Mouse (Mus musculus): ENCODE results near the gene Bicc1. TPM values are rescaled to one million over a fixed set of nuclear protein-coding genes. Genes with fewer than 3 reads are reported as not detected.

Bicc1 gene
- total and polyA plus RNA-seq, 2 experiments, result 0.75 to 1.7 TPM

DNA sequence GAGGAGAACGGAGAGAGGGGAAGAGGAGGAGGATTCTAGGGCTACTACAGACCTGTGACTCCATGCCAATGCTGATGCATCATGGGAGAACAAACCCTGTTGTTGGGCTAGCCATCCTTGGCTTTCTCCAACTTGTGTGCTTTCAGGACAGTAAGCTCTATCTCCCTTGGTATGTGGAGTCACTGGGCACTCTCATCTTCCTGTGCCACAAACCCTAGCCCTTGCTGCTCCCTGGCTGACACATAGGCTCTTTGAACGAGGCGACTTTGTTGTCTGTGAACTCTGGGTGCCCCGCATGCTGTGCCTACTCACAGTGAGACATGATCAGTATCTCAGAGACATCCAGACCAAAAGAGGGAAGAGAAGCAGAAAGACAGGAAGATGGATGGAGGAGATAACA lies 94.5 kb downstream of the Bicc1 start:
- no peaks in the 10 kb centered on the region for H3K27me3 ChIP-seq (ENCODE audit: control insufficient read depth, insufficient read depth, low read length)
- no peak for DNase-seq (ENCODE audit: extremely low read depth, low read depth, low spot score)
- no peaks in the 10 kb centered on the region for H3K79me2 ChIP-seq (ENCODE audit: control insufficient read depth, insufficient read depth, low read length)
- TF ChIP-seq POLR2A (IDR thresholded peaks at IDR 0.05; ENCODE audit: extremely low read depth, insufficient read depth, low read length) (no peak), CTCF (IDR thresholded peaks at IDR 0.05; ENCODE audit: low read depth, low read length) (no peak)
- no peak overlapping the region for H3K4me3 ChIP-seq (ENCODE audit: insufficient read depth, low read depth, low read length)
- 75% methylated on average over 4 of the region's 4 CpGs for WGBS
- H3K9ac ChIP-seq (ENCODE audit: low read depth, low read length), result no peak overlapping the region
- H3K36me3 ChIP-seq (ENCODE audit: control insufficient read depth, insufficient read depth, low read length), result no peaks in the 10 kb centered on the region
- H3K4me1 ChIP-seq (ENCODE audit: control insufficient read depth, insufficient read depth, low read length), result no peaks in the 10 kb centered on the region
- no peak overlapping the region for H3K27ac ChIP-seq (replicated peaks; ENCODE audit: insufficient read depth, low read depth, low read length)

DNA sequence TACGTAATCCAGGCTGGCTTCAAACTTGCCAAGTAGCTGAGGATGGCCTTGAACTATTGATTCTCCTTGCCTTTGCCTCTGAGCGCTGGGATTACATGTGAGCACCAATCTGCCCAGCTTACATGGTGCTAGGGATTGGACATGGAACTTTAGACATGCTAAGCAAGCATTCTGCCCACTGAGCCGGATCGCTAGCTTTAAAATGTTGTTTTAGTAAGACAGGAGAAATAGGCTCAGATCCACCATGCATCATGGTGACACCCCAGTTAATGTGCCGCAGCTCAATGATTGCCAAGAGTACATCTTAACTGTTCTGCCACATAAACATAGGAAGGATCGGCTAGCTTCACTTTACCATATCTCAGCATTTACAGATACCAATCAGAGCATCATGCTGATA lies 94.9 kb downstream of the Bicc1 start:
- no peak overlapping the region for H3K4me3 ChIP-seq (ENCODE audit: insufficient read depth, low read depth, low read length)
- no peaks in the 10 kb centered on the region for H3K4me1 ChIP-seq (ENCODE audit: control insufficient read depth, insufficient read depth, low read length)
- no peak overlapping the region for H3K9ac ChIP-seq (ENCODE audit: low read depth, low read length)
- no peaks in the 10 kb centered on the region for H3K27me3 ChIP-seq (ENCODE audit: control insufficient read depth, insufficient read depth, low read length)
- no peaks in the 10 kb centered on the region for H3K36me3 ChIP-seq (ENCODE audit: control insufficient read depth, insufficient read depth, low read length)
- no peak overlapping the region for H3K27ac ChIP-seq (replicated peaks; ENCODE audit: insufficient read depth, low read depth, low read length)
- TF ChIP-seq CTCF (IDR thresholded peaks at IDR 0.05; ENCODE audit: low read depth, low read length) (no peak), POLR2A (IDR thresholded peaks at IDR 0.05; ENCODE audit: extremely low read depth, insufficient read depth, low read length) (no peak)
- no peaks in the 10 kb centered on the region for H3K79me2 ChIP-seq (ENCODE audit: control insufficient read depth, insufficient read depth, low read length)
- DNase-seq (ENCODE audit: extremely low read depth, low read depth, low spot score), result no peak
- 89% methylated on average over 6 of the region's 6 CpGs for WGBS

- Histone ChIP-seq H3K79me2 (ENCODE audit: control insufficient read depth, insufficient read depth, low read length) (no peaks in the 10 kb centered on the region), H3K27me3 (ENCODE audit: control insufficient read depth, insufficient read depth, low read length) (no peaks in the 10 kb centered on the region), H3K4me3 (ENCODE audit: insufficient read depth, low read depth, low read length) (no peak overlapping the region), H3K4me1 (ENCODE audit: control insufficient read depth, insufficient read depth, low read length) (peaks cover 6% of the 10 kb centered on the region), H3K36me3 (ENCODE audit: control insufficient read depth, insufficient read depth, low read length) (no peaks in the 10 kb centered on the region), H3K9ac (ENCODE audit: low read depth, low read length) (no peak overlapping the region), H3K27ac (replicated peaks; ENCODE audit: insufficient read depth, low read depth, low read length) (no peak overlapping the region)
- WGBS, result 63% methylated on average over 6 of the region's 6 CpGs
- TF ChIP-seq CTCF (IDR thresholded peaks at IDR 0.05; ENCODE audit: low read depth, low read length), result no peak
- no peak for TF ChIP-seq POLR2A (IDR thresholded peaks at IDR 0.05; ENCODE audit: extremely low read depth, insufficient read depth, low read length)
- DNase-seq (ENCODE audit: extremely low read depth, low read depth, low spot score), result peak; percentile 31
These were observed 97.3 kb downstream of the Bicc1 start for GRCm38 (mm10) chr10:71062151-71062550.

- DNase-seq (ENCODE audit: extremely low read depth, low read depth, low spot score), result no peak
- Histone ChIP-seq H3K79me2 (ENCODE audit: control insufficient read depth, insufficient read depth, low read length) (no peaks in the 10 kb centered on the region), H3K4me1 (ENCODE audit: control insufficient read depth, insufficient read depth, low read length) (peaks cover 6% of the 10 kb centered on the region), H3K27ac (replicated peaks; ENCODE audit: insufficient read depth, low read depth, low read length) (no peak overlapping the region), H3K4me3 (ENCODE audit: insufficient read depth, low read depth, low read length) (no peak overlapping the region), H3K9ac (ENCODE audit: low read depth, low read length) (no peak overlapping the region), H3K36me3 (ENCODE audit: control insufficient read depth, insufficient read depth, low read length) (no peaks in the 10 kb centered on the region), H3K27me3 (ENCODE audit: control insufficient read depth, insufficient read depth, low read length) (no peaks in the 10 kb centered on the region)
- no peak for TF ChIP-seq CTCF (IDR thresholded peaks at IDR 0.05; ENCODE audit: low read depth, low read length)
- TF ChIP-seq POLR2A (IDR thresholded peaks at IDR 0.05; ENCODE audit: extremely low read depth, insufficient read depth, low read length), result no peak
- WGBS, result 88% methylated on average over 2 of the region's 2 CpGs
These were observed 99.2 kb downstream of the Bicc1 start for GRCm38 (mm10) chr10:71060269-71060668.

- Histone ChIP-seq H3K9ac (ENCODE audit: low read depth, low read length) (peak overlapping the region; percentile 72), H3K4me3 (ENCODE audit: insufficient read depth, low read depth, low read length) (peak overlapping the region; percentile 47)
- 5% methylated on average over 14 of the region's 14 CpGs for WGBS
These were observed 100.8 kb downstream of the Bicc1 start for GRCm38 (mm10) chr10:71058616-71059247.

DNA sequence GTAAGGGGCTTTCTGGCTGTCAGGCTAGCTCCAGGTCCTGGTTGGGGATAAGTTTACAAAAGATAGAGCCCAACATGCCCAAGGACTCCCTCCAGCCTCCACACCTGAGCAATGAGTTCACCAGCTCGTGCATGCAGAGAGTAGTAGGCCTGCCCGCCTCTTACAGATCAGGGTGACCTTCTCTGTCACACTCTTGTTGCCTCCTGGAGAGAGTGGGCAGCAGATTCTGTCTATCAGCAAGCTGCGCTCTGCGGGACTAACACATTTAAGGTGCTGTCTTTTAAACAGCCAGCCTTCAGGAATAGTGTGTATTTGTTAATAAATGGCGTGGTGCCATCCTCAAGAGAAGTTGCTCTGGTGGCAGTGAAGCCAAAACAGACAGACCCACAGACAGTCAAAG lies 101.4 kb downstream of the Bicc1 start:
- H3K4me3 ChIP-seq (ENCODE audit: insufficient read depth, low read depth, low read length), result no peak overlapping the region
- no peak overlapping the region for H3K27ac ChIP-seq (replicated peaks; ENCODE audit: insufficient read depth, low read depth, low read length)
- DNase-seq (ENCODE audit: extremely low read depth, low read depth, low spot score), result peak; percentile 76
- no peak overlapping the region for H3K9ac ChIP-seq (ENCODE audit: low read depth, low read length)
- H3K4me1 ChIP-seq (ENCODE audit: control insufficient read depth, insufficient read depth, low read length), result peaks cover 6% of the 10 kb centered on the region
- WGBS, result 41% methylated on average over 5 of the region's 5 CpGs
- no peaks in the 10 kb centered on the region for H3K36me3 ChIP-seq (ENCODE audit: control insufficient read depth, insufficient read depth, low read length)
- TF ChIP-seq POLR2A (IDR thresholded peaks at IDR 0.05; ENCODE audit: extremely low read depth, insufficient read depth, low read length) (no peak), CTCF (IDR thresholded peaks at IDR 0.05; ENCODE audit: low read depth, low read length) (no peak)
- H3K27me3 ChIP-seq (ENCODE audit: control insufficient read depth, insufficient read depth, low read length), result no peaks in the 10 kb centered on the region
- H3K79me2 ChIP-seq (ENCODE audit: control insufficient read depth, insufficient read depth, low read length), result no peaks in the 10 kb centered on the region

More at GRCm38 (mm10) chr10:71058616-71059247, 100.8 kb downstream of the Bicc1 start:
- Histone ChIP-seq H3K79me2 (ENCODE audit: control insufficient read depth, insufficient read depth, low read length) (no peaks in the 10 kb centered on the region), H3K4me1 (ENCODE audit: control insufficient read depth, insufficient read depth, low read length) (peaks cover 6% of the 10 kb centered on the region), H3K27ac (replicated peaks; ENCODE audit: insufficient read depth, low read depth, low read length) (peak overlapping the region; percentile 93), H3K27me3 (ENCODE audit: control insufficient read depth, insufficient read depth, low read length) (no peaks in the 10 kb centered on the region), H3K36me3 (ENCODE audit: control insufficient read depth, insufficient read depth, low read length) (no peaks in the 10 kb centered on the region)
- peak; percentile 98 for DNase-seq (ENCODE audit: extremely low read depth, low read depth, low spot score)
- TF ChIP-seq POLR2A (IDR thresholded peaks at IDR 0.05; ENCODE audit: extremely low read depth, insufficient read depth, low read length) (no peak), CTCF (IDR thresholded peaks at IDR 0.05; ENCODE audit: low read depth, low read length) (peak; percentile 26; the same call in 1 of the 2 replicates)
